Mouse (Mus musculus) cerebellum, adult 2 months (tissue): ENCODE data around the gene Gm42957.

Source experiments
- CTCF ChIP-seq: fragments of 200-500 bp; IDR thresholded peaks from 2 replicates; pipeline ENCODE4 v1.5.1; 2011; ENCODE audit warnings: low read depth, mild to moderate bottlenecking, control low read depth, low read length, moderate library complexity, borderline replicate concordance; ENCODE audit not compliant: insufficient read depth
- POLR2A ChIP-seq: fragments of 200-500 bp; IDR thresholded peaks from 2 replicates; pipeline ENCODE4 v1.6.1; 2011; ENCODE audit warnings: low read length, control low read depth, borderline replicate concordance; ENCODE audit not compliant: insufficient read depth

DNA sequence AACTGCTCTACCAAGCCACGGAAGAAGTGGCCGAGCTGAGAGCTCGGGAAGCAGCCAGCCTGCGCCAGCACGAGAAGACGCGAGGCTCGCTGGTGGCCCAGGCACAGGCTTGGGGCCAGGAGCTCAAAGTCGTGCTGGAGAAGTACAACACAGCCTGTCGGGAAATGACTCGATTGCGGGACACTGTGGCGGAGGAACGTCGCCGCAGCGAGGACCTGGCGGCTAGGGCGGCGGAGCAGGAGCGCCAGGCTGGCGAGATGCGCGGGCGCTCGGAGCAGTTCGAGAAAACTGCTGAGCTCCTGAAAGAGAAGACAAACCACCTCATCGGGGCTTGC, 49.5 kb downstream of the Gm42957 start:
- TF ChIP-seq CTCF (no peak), POLR2A (no peak)
